Mouse (Mus musculus) MEL (cell line): ENCODE data around the gene Plk2.

Experiments used
- UBTF ChIP-seq: IDR thresholded peaks from 2 replicates; pipeline ENCODE4 v1.6.1; 2012; ENCODE audit warnings: low read depth, mild to moderate bottlenecking, inconsistent platforms, low read length, improper control_type of control experiment, moderate library complexity, borderline replicate concordance; ENCODE audit not compliant: insufficient read depth
- ZNF384 ChIP-seq: IDR thresholded peaks from 2 replicates; pipeline ENCODE4 v1.6.1; 2012; ENCODE audit warnings: low read depth, mild to moderate bottlenecking, inconsistent platforms, low read length, improper control_type of control experiment

DNA sequence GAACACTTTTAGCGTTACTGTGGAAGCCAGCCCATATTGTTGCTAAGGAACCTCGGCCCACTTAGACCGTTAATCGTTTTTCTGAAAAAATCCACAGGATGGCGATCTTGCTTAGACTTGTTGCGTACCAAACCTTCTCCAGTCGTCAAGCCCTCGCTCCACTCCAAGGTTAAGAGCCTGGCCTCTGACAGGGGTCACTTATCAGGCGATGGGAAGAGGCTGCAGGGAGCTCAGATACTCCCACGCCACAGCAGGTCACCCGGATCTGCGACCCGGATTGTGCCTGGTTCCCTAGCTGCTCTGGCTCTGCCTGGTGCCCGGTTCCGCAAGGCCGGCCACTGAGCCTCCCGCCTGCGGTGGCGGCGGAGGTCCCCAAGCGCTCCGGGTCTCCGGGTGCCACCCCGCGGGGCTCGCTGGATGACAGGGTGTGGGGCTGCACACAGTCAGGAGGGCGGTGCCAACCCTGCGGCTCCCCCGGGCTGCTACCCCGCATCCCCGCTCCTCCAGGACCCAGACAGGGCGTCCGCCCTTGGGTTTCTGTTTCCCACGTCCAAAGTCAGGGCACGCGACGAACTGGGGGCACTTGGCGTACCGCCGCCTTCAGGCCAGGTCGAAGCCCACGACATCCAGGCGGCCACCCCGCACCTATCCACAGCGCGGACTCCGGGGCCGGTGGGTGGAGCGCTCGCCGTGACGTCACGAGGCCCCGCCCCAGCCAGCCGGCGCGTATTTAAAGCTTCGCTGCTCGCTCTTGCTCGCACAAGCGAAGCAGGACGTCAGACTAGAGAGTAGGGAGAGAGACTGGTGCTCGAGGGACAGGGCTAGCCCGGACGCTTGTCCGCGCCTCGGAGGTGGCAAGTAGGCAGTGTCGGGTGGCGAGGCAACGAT is at the start of gene Plk2:
- no peak for TF ChIP-seq ZNF384
- TF ChIP-seq UBTF: no peak
